Mouse (Mus musculus): ENCODE results near the gene Rnf224. TPM values are rescaled to one million over a fixed set of nuclear protein-coding genes. Genes with fewer than 3 reads are reported as not detected.

Gene Rnf224
- polyA plus RNA-seq, 1 experiment from 2014 or later = not detected

DNA sequence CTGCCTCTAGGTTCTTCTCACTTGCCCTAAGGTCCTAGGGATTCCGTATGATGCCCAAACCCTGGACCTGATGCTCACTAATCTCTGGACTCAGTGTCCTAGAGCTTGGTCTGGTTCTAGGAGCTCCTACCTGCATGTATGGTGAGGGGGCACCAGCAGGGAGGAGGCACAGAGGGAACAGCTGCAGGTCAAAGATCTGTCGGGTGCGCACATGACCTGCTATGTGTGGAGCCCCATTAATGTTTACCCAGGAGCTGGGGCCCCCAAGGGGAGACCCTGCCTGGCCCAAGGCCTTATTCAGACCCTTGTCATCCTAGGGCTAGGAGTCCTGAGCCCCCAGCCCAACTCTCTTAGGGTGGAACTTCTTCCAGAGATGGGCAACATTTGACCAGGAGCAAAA lies 2.5 kb downstream of the Rnf224 start, which contains the start of gene Slc34a3:
Gene Slc34a3 (minus strand): TSS at position 315 of the 400 bp plus-strand sequence.
- Histone ChIP-seq H3K9ac (ENCODE audit: low read depth, low read length) (no peak within 1 kb of the TSS), H3K27me3 (replicated peaks; ENCODE audit: control insufficient read depth, insufficient read depth, low read length) (peaks cover 3% of the 10 kb centered on the region; the same call in 1 of the 2 replicates), H3K9me3 (ENCODE audit: control insufficient read depth, low read length) (no peaks in the 10 kb centered on the region), H3K4me3 (ENCODE audit: low read length) (no peak within 1 kb of the TSS), H3K4me2 (ENCODE audit: low read length) (no peak within 1 kb of the TSS), H3K36me3 (ENCODE audit: control insufficient read depth, insufficient read depth, low read length) (no peaks in the 10 kb centered on the region), H3K4me1 (ENCODE audit: control insufficient read depth, insufficient read depth, low read depth, low read length) (no peaks in the 10 kb centered on the region), H3K27ac (ENCODE audit: low read depth, low read length) (no peak within 1 kb of the TSS)
- ATAC-seq = no peak
- 88% methylated on average over 3 of the region's 3 CpGs for WGBS

DNA sequence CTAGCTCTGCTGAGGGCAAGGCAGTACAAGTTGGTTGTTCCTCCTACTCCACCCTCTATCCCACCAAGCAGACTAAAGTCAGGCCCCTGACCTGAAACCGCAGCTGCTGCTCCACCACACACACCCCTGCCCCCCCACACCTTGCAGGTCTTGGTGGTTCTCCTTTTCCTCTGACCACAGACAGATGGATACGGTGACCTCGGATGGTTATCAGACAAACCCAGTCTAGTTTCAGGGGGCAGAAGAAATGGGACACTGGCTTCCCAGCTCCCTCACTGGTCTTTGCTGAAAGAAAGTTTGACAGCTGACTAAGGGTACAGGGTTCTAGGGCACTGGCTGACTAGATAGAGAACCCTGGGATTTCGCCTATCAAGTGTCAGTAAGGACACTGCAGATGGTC lies 3.2 kb downstream of the Rnf224 start:
- H3K9me3 ChIP-seq (ENCODE audit: control insufficient read depth, low read length) = no peaks in the 10 kb centered on the region
- ATAC-seq = no peak
- H3K27me3 ChIP-seq (replicated peaks; ENCODE audit: control insufficient read depth, insufficient read depth, low read length) = 0 out of 2 replicates have a peak, but pooled peaks cover 2% of the 10 kb centered on the region
- no peak overlapping the region for H3K9ac ChIP-seq (ENCODE audit: low read depth, low read length)
- peaks cover 3% of the 10 kb centered on the region; the same call in 1 of the 2 replicates for H3K4me1 ChIP-seq (ENCODE audit: control insufficient read depth, insufficient read depth, low read depth, low read length)
- no peak overlapping the region for H3K4me2 ChIP-seq (ENCODE audit: low read length)
- H3K36me3 ChIP-seq (ENCODE audit: control insufficient read depth, insufficient read depth, low read length) = no peaks in the 10 kb centered on the region
- no peak overlapping the region for H3K27ac ChIP-seq (ENCODE audit: low read depth, low read length)
- no peak overlapping the region for H3K4me3 ChIP-seq (ENCODE audit: low read length)
- WGBS = 81% methylated on average over 4 of the region's 4 CpGs

DNA sequence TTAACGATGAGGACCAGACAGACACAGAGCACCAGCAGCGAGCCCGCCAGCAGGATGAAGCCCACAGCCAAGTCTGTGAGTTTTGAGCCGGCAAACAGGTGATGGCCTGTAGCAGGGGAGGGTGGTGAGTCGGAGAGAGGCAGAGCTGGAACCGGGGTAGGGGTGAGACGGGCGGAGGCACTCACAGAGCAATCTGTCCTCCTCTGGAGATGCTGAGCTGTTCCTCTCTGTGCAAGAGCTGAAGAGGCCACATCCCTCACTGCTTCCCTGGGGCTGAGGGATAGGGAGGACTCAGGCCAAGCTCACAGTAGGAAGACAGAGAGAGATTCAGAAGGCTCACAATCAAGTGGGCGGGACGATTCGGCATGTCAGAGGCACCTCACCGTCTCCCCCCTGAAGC lies 5.5 kb downstream of the Rnf224 start:
- Histone ChIP-seq H3K9me3 (ENCODE audit: control insufficient read depth, low read length) (no peaks in the 10 kb centered on the region), H3K9ac (ENCODE audit: low read depth, low read length) (no peak overlapping the region), H3K4me1 (ENCODE audit: control insufficient read depth, insufficient read depth, low read depth, low read length) (peaks cover 3% of the 10 kb centered on the region; the same call in 1 of the 2 replicates), H3K27ac (ENCODE audit: low read depth, low read length) (no peak overlapping the region), H3K4me3 (ENCODE audit: low read length) (no peak overlapping the region), H3K4me2 (ENCODE audit: low read length) (no peak overlapping the region), H3K27me3 (replicated peaks; ENCODE audit: control insufficient read depth, insufficient read depth, low read length) (0 out of 2 replicates have a peak, but pooled peaks cover 2% of the 10 kb centered on the region), H3K36me3 (ENCODE audit: control insufficient read depth, insufficient read depth, low read length) (no peaks in the 10 kb centered on the region)
- 51% methylated on average over 12 of the region's 12 CpGs for WGBS
- ATAC-seq = no peak

DNA sequence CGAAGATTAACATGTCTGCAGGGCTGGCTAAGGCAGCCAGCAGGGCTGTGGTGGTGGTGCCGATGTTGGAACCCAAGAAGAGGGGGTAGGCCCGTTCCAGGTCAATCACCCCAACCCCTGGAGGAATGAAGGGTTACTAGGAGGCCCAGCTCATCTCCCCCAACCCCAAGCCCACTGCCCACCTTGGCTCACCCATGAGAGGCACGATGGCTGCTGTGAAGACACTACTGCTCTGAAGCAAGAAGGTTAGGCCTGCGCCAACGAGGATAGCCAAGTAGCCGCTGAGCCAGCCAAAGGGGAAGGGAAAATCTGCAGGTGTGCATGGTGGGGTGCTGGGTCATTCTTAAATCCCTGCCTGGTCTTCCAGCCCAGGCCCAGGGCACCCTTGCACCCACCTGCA lies 6.0 kb downstream of the Rnf224 start:
- no peak overlapping the region for H3K4me3 ChIP-seq (ENCODE audit: low read length)
- no peak overlapping the region for H3K4me2 ChIP-seq (ENCODE audit: low read length)
- peaks cover 5% of the 10 kb centered on the region for H3K4me1 ChIP-seq (ENCODE audit: control insufficient read depth, insufficient read depth, low read depth, low read length)
- H3K36me3 ChIP-seq (ENCODE audit: control insufficient read depth, insufficient read depth, low read length) = no peaks in the 10 kb centered on the region
- H3K27me3 ChIP-seq (replicated peaks; ENCODE audit: control insufficient read depth, insufficient read depth, low read length) = 0 out of 2 replicates have a peak, but pooled peaks cover 2% of the 10 kb centered on the region
- H3K27ac ChIP-seq (ENCODE audit: low read depth, low read length) = no peak overlapping the region
- no peaks in the 10 kb centered on the region for H3K9me3 ChIP-seq (ENCODE audit: control insufficient read depth, low read length)
- H3K9ac ChIP-seq (ENCODE audit: low read depth, low read length) = no peak overlapping the region
- WGBS = 90% methylated on average over 7 of the region's 7 CpGs
- ATAC-seq = no peak

DNA sequence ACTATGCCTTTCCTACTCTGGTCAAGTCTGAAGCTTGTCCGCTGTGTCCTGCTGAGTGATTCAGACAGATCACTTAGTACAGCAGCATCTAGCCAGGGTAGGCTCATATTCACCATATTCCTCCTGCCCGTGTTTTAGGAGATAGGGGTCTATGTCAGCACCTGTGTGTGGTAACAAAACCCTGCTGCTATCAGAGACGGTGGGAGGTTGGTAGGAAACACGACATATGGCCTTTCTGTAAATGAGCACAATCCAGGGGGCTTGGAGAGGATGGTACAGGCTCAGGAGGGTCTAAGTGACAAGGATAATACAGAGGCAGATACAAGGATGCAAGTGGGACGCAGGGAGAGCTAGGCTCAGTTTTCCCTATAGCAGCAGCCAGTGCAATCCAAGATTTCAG lies 7.0 kb downstream of the Rnf224 start:
- Histone ChIP-seq H3K4me1 (ENCODE audit: control insufficient read depth, insufficient read depth, low read depth, low read length) (peaks cover 7% of the 10 kb centered on the region), H3K4me2 (ENCODE audit: low read length) (no peak overlapping the region), H3K9me3 (ENCODE audit: control insufficient read depth, low read length) (no peaks in the 10 kb centered on the region), H3K36me3 (ENCODE audit: control insufficient read depth, insufficient read depth, low read length) (no peaks in the 10 kb centered on the region), H3K27me3 (replicated peaks; ENCODE audit: control insufficient read depth, insufficient read depth, low read length) (0 out of 2 replicates have a peak, but pooled peaks cover 2% of the 10 kb centered on the region), H3K27ac (ENCODE audit: low read depth, low read length) (no peak overlapping the region), H3K9ac (ENCODE audit: low read depth, low read length) (no peak overlapping the region), H3K4me3 (ENCODE audit: low read length) (no peak overlapping the region)
- WGBS = 80% methylated on average over 5 of the region's 5 CpGs
- ATAC-seq = no peak

DNA sequence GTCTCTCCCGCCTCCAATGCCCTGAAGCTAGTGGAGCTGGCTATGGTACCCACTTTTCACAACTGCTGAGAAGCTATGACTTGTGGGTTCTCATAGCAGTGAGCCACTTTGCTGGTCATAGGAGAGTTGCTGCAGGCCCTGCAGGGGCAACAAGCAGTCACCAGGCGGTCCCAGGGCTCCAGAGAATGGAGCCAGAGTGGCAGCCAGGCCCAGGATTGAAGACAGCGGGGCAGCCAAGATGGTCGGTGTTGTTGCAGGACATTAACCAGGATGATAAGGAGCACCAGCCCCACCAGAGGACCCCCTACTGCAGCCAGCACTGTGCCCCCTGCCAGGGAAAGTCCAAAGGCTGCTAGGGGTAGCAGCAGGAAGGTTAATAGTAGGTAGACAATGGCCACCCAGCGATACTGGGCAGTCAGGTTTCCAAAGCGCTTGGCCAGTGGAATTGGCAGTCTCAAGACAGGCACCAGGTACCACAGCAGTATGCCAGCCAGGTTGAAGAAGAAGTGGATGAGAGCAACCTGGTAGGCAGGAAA lies 7.5 kb downstream of the Rnf224 start:
- Histone ChIP-seq H3K4me3 (ENCODE audit: low read length) (no peak overlapping the region), H3K27me3 (replicated peaks; ENCODE audit: control insufficient read depth, insufficient read depth, low read length) (0 out of 2 replicates have a peak, but pooled peaks cover 2% of the 10 kb centered on the region), H3K4me2 (ENCODE audit: low read length) (no peak overlapping the region), H3K9ac (ENCODE audit: low read depth, low read length) (peak overlapping the region; percentile 25; the same call in 1 of the 2 replicates), H3K4me1 (ENCODE audit: control insufficient read depth, insufficient read depth, low read depth, low read length) (peaks cover 7% of the 10 kb centered on the region), H3K27ac (ENCODE audit: low read depth, low read length) (no peak overlapping the region), H3K36me3 (ENCODE audit: control insufficient read depth, insufficient read depth, low read length) (no peaks in the 10 kb centered on the region), H3K9me3 (ENCODE audit: control insufficient read depth, low read length) (no peaks in the 10 kb centered on the region)
- WGBS = 68% methylated on average over 6 of the region's 6 CpGs
- no peak for ATAC-seq

DNA sequence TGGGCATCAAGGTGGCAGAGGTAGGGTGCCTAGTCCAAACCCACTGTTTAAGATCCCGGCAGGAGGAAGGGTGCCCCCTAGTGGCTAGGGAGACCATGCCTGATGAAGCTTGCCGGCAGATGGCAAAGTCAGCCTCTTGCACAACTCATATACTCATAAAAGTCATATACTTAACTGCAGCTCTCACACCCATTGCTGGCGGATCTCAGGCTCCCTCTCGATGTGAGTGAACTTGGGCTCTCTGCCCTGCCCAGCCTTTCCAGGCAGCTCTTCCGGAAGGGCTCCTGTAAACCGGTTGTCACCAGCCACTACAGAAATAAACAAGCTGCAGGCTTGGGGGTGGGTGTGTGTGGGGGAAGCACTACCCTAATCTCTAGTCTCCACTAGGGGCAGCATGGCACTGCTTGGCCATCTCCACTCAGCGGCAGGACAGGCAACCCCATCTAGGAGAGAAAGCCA lies 8.1 kb downstream of the Rnf224 start:
- H3K4me2 ChIP-seq (ENCODE audit: low read length) = peak overlapping the region; percentile 54
- H3K4me3 ChIP-seq (ENCODE audit: low read length) = peak overlapping the region; percentile 27
- WGBS = 0% methylated on average over 7 of the region's 7 CpGs
- no peaks in the 10 kb centered on the region for H3K9me3 ChIP-seq (ENCODE audit: control insufficient read depth, low read length)
- 0 out of 2 replicates have a peak, but pooled peaks cover 2% of the 10 kb centered on the region for H3K27me3 ChIP-seq (replicated peaks; ENCODE audit: control insufficient read depth, insufficient read depth, low read length)
- no peak for ATAC-seq
- H3K4me1 ChIP-seq (ENCODE audit: control insufficient read depth, insufficient read depth, low read depth, low read length) = peaks cover 10% of the 10 kb centered on the region
- no peak overlapping the region for H3K9ac ChIP-seq (ENCODE audit: low read depth, low read length)
- H3K36me3 ChIP-seq (ENCODE audit: control insufficient read depth, insufficient read depth, low read length) = no peaks in the 10 kb centered on the region
- peak overlapping the region; percentile 74 for H3K27ac ChIP-seq (ENCODE audit: low read depth, low read length)

DNA sequence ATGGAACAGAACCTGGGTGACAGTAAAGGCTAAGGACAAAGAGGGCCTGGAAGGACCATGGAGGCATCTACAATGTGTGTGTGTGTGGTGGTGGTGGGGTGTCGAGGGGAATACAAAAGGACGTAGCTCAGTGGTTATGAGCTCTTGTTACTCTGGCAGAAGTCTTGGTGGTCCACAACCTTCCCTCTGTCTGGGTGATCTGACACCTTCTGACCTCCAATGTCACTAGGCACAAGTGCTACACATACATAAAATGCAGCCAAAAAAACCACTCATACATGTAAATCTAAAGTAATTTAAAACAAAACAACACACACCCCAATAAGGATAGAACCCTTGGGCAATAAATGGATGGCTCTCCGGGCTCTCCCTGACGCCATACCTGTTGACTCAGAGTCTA lies 9.2 kb downstream of the Rnf224 start:
- no peak overlapping the region for H3K4me3 ChIP-seq (ENCODE audit: low read length)
- no peak overlapping the region for H3K9ac ChIP-seq (ENCODE audit: low read depth, low read length)
- H3K36me3 ChIP-seq (ENCODE audit: control insufficient read depth, insufficient read depth, low read length) = no peaks in the 10 kb centered on the region
- no peaks in the 10 kb centered on the region for H3K9me3 ChIP-seq (ENCODE audit: control insufficient read depth, low read length)
- H3K4me2 ChIP-seq (ENCODE audit: low read length) = no peak overlapping the region
- ATAC-seq = no peak
- H3K27me3 ChIP-seq (replicated peaks; ENCODE audit: control insufficient read depth, insufficient read depth, low read length) = no peaks in the 10 kb centered on the region
- H3K4me1 ChIP-seq (ENCODE audit: control insufficient read depth, insufficient read depth, low read depth, low read length) = peaks cover 14% of the 10 kb centered on the region
- H3K27ac ChIP-seq (ENCODE audit: low read depth, low read length) = no peak overlapping the region
- WGBS = 89% methylated on average over 4 of the region's 4 CpGs

DNA sequence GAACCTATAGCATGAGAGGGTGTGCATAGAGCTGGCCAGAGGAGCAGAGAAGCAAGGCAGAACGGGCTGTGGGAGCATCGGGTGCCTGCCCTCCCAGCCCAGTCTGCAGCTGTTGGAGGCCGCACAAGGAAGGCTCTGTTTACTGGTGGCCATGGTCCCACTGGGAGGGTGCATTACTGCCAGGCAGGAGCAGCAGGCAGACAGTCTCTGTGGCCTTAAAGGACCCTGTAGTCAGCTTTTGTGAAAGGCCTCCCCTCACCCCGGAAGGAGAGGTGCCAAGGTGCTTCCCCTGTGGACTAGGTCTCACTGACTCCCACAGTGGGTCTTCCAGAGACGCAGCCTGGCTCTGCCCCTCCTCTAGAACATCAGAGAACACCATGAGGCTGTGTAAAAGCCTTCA lies 9.7 kb downstream of the Rnf224 start:
- no peak overlapping the region for H3K27ac ChIP-seq (ENCODE audit: low read depth, low read length)
- H3K36me3 ChIP-seq (ENCODE audit: control insufficient read depth, insufficient read depth, low read length) = 0 out of 2 replicates have a peak, but pooled peaks cover under 1% of the 10 kb centered on the region
- no peak for ATAC-seq
- H3K9ac ChIP-seq (ENCODE audit: low read depth, low read length) = no peak overlapping the region
- no peak overlapping the region for H3K4me3 ChIP-seq (ENCODE audit: low read length)
- H3K27me3 ChIP-seq (replicated peaks; ENCODE audit: control insufficient read depth, insufficient read depth, low read length) = no peaks in the 10 kb centered on the region
- WGBS = 77% methylated on average over 5 of the region's 5 CpGs
- no peaks in the 10 kb centered on the region for H3K9me3 ChIP-seq (ENCODE audit: control insufficient read depth, low read length)
- no peak overlapping the region for H3K4me2 ChIP-seq (ENCODE audit: low read length)
- peaks cover 14% of the 10 kb centered on the region for H3K4me1 ChIP-seq (ENCODE audit: control insufficient read depth, insufficient read depth, low read depth, low read length)
